Mouse (Mus musculus) lung, adult 2 months (tissue): ENCODE results near the gene Fbf1.

ENCODE experiments used
- CTCF ChIP-seq: fragments of 200-500 bp; IDR thresholded peaks from 2 replicates; pipeline ENCODE4 v1.5.1; 2011; ENCODE audit warnings: mild to moderate bottlenecking, low read length, control low read depth; ENCODE audit not compliant: insufficient read depth
- POLR2A ChIP-seq: fragments of 200-500 bp; IDR thresholded peaks from 2 replicates; pipeline ENCODE4 v1.6.1; 2011; ENCODE audit warnings: low read depth, mild to moderate bottlenecking, control low read depth, low read length, borderline replicate concordance; ENCODE audit errors: extremely low read depth

DNA sequence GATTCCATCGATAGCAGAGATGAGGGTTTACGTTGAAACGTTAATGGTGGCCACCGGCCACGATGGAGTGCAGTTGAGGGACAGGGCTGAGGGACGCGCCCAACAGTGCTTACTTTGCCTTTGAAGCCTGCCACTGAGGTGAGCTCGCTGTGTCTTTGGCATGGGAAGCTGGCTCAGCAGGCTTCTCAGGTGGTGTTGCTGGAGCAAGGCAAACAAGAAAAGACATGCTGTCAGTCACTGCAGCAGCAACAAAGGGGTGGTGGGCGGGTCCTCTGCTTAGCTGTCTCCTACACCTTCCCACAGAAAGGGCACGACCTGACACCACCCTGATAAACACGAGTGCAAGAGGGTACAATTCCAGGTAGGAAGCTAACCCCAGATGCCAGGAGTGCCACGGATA is 6.7 kb downstream of the Fbf1 start:
- TF ChIP-seq POLR2A: no peak
- TF ChIP-seq CTCF: no peak
